Mouse (Mus musculus) G1E (cell line): ENCODE data around the gene Tipin.

Source experiments
- CTCF ChIP-seq: IDR thresholded peaks from 2 replicates; pipeline ENCODE4 v1.5.1; 2012; ENCODE audit warnings: low read depth, low read length, inconsistent platforms, mixed read lengths
- GATA1 ChIP-seq: IDR thresholded peaks from 2 replicates; pipeline ENCODE4 v1.6.1; 2012; ENCODE audit warnings: borderline replicate concordance, low read length, inconsistent platforms, mixed read lengths
- GATA2 ChIP-seq: IDR thresholded peaks from 2 replicates; pipeline ENCODE4 v1.6.1; 2012; ENCODE audit warnings: low read depth, low read length, inconsistent platforms, borderline replicate concordance
- TAL1 ChIP-seq: conservative IDR thresholded peaks from 2 replicates; pipeline ENCODE4 v1.6.1; 2012; ENCODE audit warnings: low read depth, low read length, inconsistent platforms, mixed read lengths

- no peak for TF ChIP-seq GATA2
- no peak for TF ChIP-seq GATA1
- no peak for TF ChIP-seq CTCF
- no peak for TF ChIP-seq TAL1
Observed at GRCm38 (mm10) chr9:64264813-64265212, 16.6 kb upstream of the Tipin start.
